Mouse (Mus musculus): ENCODE measurements around the gene Rin1.
A peak's percentile ranks its signal among the peaks of the same experiment; 100 is the strongest.
"Not testable (repeated sequence)": the region's sequence is repeated elsewhere in the genome, so short reads cannot be mapped to it uniquely, and the experiment has no call there.

Rin1 gene

DNA sequence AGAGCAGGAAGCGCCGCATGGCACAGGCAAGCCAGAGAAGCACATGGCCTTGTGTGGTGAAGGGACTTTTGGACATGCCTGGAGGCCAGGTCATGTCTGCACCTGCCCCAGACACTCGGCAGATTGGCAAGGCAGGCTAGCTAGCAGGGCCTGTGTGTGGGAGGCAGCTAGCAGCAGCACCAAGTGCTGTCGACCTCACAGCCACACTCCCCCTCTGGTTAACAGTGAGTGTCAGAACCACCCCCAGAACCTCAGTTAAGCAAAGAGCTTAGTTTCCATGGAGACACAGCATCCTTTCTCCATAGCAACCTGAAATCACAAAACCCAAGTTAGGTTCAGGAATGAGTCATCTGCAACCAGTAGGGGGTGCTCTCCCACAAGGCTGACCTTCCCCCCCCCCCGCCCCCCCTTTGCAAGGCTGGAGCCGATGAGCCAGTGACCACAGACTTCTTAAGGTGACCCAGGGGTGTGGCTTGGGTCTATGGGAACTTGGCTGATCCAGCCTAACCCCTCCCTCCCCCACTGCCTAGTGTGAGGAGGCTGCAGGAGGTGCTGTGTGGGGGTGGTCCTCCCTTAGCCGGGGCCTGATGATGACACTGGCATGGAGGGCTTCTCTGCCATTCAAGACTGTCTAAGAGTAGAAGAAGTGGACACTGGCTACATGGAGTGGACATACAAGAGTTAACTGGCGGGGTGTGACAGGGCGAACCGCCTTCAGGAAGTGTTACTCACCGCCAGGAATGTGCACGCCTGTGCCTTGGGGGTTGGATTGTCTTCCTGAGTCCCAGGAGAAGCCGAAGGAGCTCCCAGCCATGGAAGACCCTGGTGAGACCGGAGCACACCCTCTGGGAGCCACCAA, at the start of gene Rin1:
Gene Rin1 (plus strand): TSS at position 435 of the 859 bp plus-strand sequence.
- peak; percentile 98 for DNase-seq

DNA sequence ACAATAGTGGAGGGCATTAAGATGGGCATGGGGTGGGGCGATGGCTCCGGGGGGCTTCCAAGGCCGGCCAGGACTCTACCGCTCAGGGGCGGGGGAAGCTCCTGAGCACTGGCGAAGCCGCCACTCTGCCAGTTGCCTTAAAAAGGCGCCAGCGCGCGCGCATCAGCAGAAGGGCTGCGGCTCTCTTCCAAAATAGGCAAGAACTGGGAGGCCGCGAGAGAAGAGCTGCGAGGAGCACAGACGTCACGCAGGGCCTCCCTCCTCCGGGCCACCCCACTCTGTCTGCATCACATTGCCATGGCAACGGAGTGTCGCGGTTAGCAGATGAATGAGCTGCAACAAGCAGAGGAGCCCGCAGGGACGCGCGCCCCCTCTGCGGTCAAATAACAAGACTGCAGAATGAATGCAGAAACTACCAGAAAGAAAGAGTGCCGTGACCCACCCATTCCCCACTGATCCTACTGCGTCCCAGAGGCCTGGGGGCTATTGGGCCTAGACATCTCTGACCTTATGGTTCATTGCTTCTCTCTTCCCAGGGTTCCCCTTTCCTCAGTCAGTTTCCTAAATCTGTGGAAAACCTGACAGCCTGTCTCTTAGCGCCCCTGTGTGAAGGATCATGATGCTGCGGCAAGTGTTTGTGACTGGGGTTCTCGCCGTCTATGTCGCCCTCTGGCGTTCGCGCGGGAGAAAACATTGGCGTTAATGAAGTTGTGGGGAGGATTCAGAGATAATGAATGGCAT, 48.4 kb upstream of the Rin1 start:
- peak; percentile 95 for DNase-seq

DNA sequence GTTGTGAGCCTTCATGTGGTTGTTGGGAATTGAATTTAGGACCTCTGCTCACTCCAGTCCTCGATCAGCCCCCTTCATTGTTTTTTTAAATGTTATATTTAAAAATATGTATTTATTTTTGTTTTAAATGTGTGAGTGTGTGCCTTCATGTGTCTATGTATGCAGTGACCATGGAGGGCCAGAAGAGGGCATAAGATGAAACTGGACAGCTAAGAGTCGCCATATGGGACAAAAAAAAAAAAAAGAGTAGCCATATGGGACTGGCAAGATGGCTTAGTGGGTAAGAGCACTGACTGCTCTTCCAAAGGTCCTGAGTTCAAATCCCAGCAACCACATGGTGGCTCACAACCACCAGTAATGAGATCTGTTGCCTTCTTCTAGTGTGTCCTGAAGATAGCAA, 46.6 kb upstream of the Rin1 start:
- DNase-seq, result not testable (repeated sequence)

DNA sequence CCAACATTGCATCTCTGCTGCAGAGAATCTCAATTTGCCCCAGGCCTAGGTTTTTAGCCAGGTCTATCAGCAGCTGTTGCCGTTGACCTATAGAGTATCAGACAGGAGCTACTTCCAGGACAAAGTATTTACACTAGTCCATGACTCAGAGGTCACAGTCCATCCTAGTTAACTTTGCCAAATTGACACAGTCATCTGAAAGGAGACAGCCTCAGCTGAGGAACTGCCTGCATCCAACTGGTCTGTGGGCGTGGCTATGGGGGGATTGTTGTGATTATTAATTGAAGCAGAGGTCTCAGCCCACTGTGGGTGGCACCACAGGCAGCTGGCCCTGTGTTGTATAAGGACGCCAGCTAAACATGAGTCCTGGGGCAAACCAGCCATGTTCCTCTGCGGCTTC, 45.4 kb upstream of the Rin1 start:
- no peak for DNase-seq

DNA sequence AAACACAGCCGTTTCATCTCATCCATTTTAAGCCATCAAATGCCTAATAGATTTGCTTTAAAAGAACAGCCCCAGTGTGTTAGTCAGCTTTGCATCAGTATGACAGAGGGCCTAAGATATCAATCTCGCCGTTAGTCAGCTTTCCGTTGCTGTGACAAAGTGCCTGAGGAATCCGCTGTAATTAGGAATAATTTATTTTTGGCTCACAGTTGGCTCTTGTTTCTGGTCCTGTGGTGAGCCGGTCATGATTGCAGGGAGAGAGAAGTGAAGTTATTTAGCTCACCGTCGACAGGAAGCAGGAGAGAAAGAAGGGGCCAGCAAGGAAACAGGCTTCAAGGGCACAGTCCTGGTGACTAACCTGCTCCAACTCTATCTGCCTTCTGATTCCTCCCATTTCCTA, 37.1 kb upstream of the Rin1 start:
- DNase-seq, result no peak

DNA sequence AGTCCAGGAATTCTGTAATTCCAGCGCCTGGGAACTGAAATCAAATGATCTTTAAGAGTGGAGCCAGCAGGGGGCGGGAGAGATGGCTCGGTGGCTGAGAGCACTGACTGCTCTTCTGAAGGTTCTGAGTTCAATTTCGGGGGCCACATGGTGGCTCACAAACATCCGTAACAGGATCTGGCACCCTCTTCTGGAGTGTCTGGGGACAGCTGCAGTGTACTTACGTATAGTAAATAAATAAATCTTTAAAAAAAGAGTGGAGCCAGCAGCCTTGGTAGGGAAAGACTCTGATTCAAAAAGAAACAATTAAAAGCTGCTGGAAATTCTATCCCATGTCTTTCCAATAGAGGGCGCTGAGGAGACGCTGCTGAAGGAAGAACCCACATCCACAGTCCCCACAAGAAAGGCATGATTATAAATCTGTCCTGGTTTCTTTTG, 35.3 kb upstream of the Rin1 start:
- no peak for DNase-seq

DNA sequence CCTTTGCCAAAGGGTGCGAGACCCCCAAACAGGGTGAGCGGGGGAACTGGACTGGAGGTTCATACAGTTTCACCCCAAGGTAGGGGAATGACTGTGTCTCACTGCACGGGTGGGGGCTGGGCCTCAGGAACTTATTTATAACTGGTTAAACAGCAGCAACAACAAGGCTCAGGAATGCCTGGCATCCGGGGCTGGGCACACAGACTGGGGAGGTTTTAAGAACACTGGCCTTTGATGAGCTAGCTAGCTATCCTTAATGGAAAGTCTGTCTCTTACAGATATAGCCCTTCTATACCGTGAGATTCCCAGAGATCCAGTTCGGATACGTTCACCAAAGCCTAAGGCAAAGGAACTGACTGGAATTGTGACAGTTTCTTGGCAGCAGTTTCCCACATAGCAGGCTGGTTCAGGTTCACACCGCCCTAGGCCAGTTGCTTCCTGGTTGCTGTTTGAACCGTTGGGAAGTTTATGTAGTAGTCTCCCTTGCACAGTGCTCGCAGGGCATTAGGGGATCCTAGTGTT, 34.0 kb upstream of the Rin1 start:
- peak; percentile 95 for DNase-seq

DNA sequence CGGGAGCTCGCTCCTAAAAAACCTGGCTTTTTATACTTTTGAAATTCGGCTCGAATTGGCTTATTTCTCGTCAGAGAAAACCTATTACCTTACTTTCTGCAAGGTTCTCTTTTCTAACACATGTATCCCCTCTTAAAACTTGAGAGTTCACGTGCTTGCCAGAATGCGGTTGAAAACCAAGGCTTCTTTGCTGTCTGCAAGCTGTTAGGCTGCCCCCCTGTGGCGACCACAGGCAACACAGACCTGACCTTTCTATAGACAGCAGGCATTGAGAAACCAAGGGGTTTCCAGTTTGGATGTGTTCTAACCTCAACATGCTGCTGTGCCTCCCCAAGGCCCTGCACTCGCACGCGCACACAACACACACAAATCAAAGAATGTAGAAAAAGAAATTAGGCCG, 33.5 kb upstream of the Rin1 start:
- DNase-seq, result peak; percentile 94

DNA sequence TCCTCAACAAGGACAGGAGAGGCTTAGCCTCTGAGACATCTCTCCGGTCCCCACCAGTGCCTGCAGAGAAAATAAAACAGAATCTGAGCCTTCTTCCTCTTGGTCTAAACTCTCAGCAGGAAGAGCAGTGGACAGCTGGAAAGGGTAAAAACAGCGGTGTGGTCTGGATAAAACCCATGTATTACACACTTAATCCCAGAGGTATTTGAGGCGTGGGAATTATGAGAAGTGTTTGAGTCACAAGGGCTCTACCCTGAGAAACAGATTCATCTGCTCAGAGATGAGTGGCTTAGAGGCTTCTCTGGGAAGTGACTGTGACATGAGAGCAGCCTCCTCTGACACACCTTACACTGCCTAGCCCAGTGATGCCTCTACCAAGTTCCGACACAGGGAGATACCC, 32.7 kb upstream of the Rin1 start:
- no peak for DNase-seq

DNA sequence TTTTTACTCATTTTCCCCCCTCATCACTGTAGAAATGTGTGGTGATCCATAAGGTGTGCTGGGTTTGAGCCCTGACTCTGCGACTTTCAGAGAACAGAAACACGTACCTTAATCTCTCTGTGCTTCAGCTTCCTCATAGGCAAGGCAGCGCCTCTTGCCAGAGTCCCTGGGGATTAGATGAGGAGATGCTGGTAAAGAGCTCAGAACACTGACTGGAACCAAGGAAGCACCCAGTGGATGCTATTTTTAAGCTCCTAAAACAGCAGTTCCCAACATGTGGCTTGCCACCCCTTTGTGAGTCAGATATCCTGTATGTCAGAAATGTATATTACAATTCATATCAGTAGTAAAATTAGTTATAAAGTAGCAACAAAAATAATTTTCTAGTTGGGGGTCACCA, 32.1 kb upstream of the Rin1 start:
- no peak for DNase-seq

DNA sequence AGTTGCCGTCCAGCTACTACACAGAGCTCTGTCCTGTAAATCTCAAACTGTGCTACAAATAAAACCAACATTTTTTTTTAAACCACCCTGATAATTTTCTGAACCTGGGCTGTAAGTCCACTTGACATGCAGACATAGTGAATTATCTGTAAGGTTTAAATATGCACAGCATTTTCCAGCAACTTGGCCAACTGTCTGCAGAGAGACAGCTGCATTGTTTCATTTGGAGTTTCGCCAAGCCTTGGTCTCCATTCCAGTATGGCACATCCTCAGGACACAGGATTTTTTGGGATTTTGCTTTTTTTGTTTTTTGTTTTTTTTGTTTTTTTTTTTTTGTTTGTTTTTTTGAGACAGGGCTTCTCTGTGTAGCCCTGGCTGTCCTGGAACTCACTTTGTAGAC, 28.9 kb upstream of the Rin1 start:
- DNase-seq, result no peak

DNA sequence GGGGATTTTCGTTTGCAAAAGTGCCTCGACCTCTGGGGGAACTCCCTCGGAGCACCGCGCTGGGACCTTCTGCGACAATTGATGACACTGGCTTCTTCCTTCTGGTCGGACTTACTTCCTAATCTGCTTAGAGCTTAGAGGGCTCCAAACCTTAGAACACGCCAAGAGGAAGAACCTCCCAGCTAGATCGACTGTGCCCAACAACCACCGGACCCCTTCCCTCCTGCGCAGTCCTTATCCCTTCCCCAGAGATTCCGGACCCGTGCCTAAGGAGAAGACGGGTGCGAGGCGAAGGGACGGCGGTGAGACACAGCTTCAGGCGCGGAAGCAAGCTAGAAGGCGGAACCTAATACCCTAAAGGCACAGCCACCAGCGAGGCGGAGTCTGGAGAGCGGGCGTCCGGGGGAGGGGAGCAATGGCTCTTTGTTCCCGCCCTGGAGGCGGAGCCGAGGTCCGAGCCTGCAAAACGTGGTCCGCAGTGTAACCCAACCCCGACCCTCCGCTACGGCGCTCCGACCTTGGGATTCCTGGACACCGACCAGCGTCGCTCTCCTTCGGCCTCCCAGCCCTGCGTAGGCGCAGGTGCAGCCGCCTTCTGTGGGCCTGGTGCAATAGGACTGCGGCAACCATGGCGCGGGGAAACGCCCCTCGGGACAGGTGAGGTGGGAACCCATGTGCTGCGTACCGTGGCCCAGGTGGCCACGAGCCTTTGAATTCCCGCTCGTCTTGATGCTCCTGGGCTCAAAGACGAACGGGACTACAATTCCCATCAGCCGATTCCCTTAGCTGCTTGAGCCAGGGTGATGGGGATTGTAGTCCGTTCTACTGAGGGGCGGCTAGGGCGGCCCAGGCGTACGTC, 26.4 kb upstream of the Rin1 start, which contains the start of gene Slc29a2:
Gene Slc29a2 (plus strand): TSS at position 240 of the 859 bp plus-strand sequence.
- DNase-seq, result peak; percentile 99

DNA sequence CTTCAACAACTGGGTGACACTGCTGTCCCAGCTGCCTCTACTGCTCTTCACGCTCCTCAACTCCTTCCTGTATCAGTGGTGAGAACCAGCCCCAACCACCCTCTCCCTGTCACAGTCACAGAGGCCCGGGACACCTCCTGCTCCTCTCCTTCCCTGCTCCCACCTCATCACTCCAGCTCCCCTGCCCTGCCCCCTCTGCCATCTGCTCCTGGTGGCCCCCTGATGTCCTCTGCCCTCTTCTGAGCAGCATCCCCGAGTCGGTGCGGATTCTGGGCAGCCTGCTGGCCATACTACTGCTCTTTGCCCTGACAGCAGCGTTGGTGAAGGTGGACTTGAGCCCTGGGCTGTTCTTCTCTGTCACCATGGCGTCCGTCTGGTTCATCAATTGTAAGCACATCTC, 24.2 kb upstream of the Rin1 start:
- DNase-seq, result no peak

DNA sequence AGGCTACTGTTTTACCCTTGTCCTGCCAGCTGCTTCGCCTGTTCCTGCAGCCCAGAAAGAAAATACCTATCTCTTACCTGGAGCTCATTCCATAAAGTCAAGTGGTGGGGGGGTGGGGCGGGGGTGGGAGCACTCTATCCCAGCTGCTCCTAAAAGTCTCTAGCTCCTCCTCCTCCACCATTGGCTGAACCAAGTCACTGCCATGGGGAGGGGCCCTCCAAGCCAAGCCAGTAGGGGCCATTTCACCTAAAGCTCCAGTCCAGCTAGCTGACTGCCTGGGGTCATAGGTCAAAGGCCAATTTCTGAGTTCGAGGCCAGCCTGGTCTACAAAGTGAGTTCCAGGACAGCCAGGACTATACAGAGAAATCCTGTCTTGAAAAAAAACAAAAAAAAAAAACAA, 17.6 kb upstream of the Rin1 start:
- DNase-seq, result no peak

DNA sequence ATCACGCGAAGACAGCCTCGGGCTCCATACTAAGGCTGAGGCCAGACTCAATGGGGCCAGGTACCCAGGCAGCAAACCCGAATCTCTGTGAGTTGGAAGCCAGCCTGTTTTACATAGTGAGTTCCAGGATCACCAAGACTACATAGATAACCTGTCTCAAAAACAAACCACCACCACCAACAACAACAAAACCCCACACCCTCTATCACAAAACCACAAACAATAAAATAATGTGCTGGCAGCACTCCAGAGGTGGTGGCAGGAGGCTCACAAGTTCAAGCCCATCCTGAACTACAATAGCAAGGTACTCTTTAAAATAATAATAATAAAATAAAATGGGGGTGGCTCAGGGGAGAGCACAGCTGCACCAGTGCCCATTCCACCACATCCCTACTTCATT, 13.7 kb upstream of the Rin1 start:
- DNase-seq, result no peak

DNA sequence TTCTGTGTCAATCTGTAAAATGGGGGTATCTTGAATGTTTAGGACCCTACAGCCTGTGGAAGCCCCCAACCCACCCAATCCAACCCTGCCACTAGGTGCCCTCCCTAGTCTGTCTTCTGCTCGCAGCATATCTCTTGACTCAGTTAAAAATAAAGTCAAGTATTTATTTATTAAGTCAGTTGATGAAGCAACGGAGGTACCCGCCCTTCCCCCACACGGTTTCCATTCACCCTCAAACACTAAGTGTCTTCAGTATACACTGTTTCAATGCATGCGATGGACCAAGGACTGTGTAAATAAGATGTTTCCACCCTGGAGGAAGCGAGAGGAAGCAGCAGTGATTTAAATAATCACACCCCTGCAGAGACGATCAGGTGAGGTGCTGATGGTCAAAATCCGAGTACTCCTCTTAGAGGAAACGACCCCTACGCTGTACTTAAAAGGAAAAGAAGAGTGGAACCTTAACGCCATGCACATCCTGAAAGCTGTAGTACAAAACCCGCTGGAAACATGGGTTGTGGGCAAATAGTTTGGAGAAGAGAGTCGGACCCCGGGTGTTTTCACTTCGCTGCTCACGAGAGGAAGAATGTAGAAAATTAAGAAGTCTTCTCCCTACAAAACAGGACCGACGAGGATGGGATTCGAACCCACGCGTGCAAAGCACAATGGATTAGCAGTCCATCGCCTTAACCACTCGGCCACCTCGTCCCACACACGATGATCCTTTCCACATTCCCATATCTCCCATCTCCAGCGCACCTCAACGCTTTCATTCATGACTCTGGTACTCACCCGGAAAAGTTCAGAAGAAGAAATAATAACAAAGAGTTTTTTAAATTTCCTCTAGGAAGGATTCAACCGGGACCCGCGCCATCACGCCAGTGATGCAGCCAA, 12.4 kb upstream of the Rin1 start:
- peak; percentile 97 for DNase-seq

DNA sequence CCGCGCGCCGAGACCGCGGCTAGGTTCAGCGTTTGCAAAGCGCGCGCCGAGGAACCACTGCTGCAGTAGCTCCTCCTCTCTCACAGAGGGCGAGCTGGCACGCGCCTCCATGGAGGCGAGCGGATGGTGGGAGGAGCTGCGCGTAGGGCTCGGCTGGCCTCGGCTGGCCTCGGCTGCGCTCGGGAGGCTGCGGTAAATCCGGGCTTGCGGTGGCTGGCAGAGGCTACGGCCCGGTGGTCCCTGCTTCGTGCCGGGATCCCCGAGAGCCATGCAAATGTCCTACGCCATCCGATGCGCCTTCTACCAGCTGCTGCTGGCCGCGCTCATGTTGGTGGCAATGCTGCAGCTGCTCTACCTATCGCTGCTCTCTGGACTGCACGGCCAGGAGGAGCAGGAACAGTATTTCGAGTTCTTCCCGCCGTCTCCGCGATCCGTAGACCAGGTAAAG, 11.5 kb upstream of the Rin1 start, which contains the start of the genes B4gat1 and AC124502.3:
Gene B4gat1 (plus strand): TSS at position 118 of the 448 bp plus-strand sequence.
Gene AC124502.3 (plus strand): TSS at position 183 of the 448 bp plus-strand sequence.
- peak; percentile 99 for DNase-seq

DNA sequence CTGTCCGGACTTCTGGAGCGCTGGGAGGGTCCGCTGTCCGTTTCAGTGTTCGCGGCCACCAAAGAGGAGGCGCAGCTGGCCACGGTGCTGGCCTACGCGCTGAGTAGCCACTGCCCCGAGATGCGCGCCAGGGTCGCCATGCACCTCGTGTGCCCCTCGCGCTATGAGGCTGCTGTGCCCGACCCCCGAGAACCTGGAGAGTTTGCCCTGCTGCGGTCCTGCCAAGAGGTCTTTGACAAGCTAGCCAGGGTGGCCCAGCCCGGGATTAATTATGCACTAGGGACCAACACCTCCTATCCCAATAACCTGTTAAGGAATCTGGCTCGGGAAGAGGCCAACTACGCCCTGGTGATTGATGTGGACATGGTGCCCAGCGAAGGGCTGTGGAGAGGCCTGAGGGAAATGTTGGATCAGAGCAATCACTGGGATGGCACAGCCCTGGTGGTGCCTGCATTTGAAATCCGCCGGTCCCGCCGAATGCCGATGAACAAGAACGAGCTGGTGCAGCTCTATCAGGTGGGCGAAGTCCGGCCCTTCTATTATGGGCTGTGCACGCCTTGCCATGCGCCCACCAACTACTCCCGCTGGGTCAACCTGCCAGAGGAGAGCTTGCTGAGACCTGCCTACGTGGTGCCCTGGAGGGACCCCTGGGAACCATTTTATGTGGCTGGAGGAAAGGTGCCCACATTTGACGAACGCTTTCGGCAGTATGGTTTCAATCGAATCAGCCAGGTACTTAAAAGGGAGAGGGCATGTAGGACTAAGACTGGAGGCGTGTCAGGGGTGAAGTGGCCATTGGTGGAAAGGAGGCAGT, 10.8 kb upstream of the Rin1 start:
- DNase-seq, result peak; percentile 95

DNA sequence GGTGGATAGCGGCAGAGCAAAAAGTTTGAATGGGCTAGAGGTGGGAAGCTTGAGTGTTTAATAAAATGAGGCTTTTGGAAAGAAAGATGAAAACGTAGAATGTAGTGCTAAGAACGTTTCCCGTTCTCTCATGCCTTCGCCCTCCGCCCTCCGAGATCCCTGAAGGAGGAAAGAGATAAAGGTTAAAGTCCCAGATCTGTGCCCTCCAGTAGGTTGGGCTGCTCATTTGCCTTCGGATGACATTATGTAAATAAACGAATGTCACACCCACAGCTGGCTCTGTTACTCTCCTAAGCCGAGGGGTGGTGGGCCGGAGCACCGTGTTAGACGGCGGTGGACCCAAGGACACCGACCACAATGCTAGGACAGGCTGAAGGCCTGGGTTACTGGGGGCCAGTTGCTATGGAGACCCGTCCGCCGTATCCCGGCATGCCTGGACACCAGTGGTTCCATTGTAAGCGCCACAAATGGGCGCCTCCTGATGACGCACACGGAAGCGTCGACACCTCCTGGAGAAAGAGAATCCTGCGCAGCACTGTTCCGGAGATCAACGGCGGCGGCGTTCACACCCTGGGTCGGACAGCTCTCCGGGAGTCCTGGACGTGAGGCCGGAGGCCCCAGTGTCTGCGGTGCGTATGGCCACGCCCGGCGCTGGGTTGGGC, 9.3 kb upstream of the Rin1 start, which contains the start of gene Brms1:
Gene Brms1 (plus strand): TSS at position 493 of the 662 bp plus-strand sequence.
- peak; percentile 99 for DNase-seq

DNA sequence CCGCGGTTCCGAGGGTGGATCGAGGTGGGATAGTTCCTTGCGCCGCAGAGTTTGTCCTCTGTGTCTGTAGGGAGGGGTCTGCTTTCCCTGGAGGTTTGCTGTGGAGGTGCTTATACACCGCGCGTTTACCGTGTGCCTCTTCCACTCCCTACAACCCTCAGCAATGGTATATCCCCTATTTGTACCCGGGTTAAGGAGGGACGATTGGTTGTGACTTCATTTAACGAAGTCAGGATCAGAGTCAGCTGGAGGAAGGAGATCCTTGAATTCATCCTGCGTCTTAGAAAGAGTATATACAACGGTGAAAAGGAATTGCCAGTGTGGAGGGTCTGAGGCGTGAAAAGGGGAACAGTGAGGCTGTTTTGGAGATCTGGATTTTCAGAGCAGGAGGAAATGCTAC, 8.7 kb upstream of the Rin1 start:
- DNase-seq, result no peak

All from heart, adult 11 months (tissue).